ENCODE assay signal across 26 mouse cellular contexts in the genomic region with DNA sequence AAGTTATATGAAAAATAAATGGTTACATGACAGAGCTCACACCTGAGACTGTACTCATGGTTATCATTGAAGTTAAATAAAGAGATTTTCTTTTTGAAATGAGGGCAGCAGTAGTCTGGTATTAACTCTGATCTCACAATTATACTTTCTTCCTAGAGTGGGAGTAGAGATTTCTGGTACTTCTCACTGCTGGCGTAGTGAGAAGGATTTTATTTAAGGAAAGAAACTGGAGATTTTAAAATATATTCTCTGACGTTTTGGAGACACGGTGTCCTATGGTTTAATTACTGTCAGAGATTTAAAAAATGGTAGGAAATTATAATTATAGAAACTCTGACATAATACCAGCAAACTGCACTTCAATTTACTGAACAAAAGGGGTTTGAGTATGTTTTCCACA.
DNase-seq lines count a peak whose midpoint lies in the region; ATAC-seq and TF ChIP-seq lines count a peak whose summit lies in the region.
"Had no signal": no experiment of that assay in that cellular context is flagged by ENCODE, and none has a peak within 500 bp of the region (broad histone marks: within the 10 kb centered on the region; RNA-seq: fewer than 3 reads in every experiment).

No protein-coding gene starts in this region.

- intact Hi-C loops in left cerebral cortex, adult 2 months (cut with DNase I): no loop called here
- intact Hi-C loops in left cerebral cortex, postnatal 36 days (cut with DNase I): no loop called here

- ATAC-seq in frontal cortex, adult (ENCODE audit: low TSS enrichment): peak; percentile 92
- ATAC-seq: activated CD4-positive, CD25-positive, alpha-beta regulatory T cell, adult 4 months; CD4-positive, CD25-positive, alpha-beta regulatory T cell, adult 4 months; forebrain, embryonic 14.5 days; forebrain, embryonic 16.5 days; Patski had no signal

- TF ChIP-seq CTCF in left cerebral cortex, adult 2 months (IDR thresholded peaks at IDR 0.05): no peak

- DNase-seq in frontal cortex, postnatal 14 days (ENCODE audit: low spot score in 2 of 2): no peak
- no peak for DNase-seq in left cerebral cortex, adult 2 months (ENCODE audit: extremely low spot score in 1 of 2, low spot score in 2 of 2)
- no peak for DNase-seq in left cerebral cortex, postnatal 36 days (ENCODE audit: low spot score in 2 of 2)
- DNase-seq in layer of hippocampus, postnatal 36 days: no peak
- DNase-seq: adrenal gland, adult 8-10 months; adrenal gland, postnatal 14 days; adrenal gland, postnatal 36 days; B cell, adult 2 months; cerebellum, adult 11 months; cerebellum, adult 18-20 months; cerebellum, adult 8-10 months; cerebellum, adult 9-11 months; cerebellum, postnatal 14 days; cerebellum, postnatal 36 days; embryo, embryonic 11 days had no signal

- peak overlapping the region; percentile 29; the same call in 1 of the 2 replicates for H3K27ac ChIP-seq in left cerebral cortex, adult 2 months
- H3K27ac ChIP-seq: embryonic facial prominence, embryonic 13.5 days; embryonic facial prominence, embryonic 15.5 days; forebrain, embryonic 10.5 days; forebrain, embryonic 12.5 days had no signal

- H3K4me3 ChIP-seq in left cerebral cortex, adult 2 months: no peak overlapping the region
- H3K4me3 ChIP-seq: embryonic facial prominence, embryonic 13.5 days; embryonic facial prominence, embryonic 15.5 days; erythroblast, embryonic 14.5 days; forebrain, embryonic 10.5 days; forebrain, embryonic 12.5 days had no signal
